Mouse (Mus musculus): ENCODE measurements around the gene Tm4sf5.

GRCm38 (mm10) chr11:70551526-70551925 is 46.5 kb downstream of the Tm4sf5 start:
- no peak for TF ChIP-seq POLR2A (IDR thresholded peaks at IDR 0.05; ENCODE audit: low read depth, low read length)
- TF ChIP-seq CTCF (IDR thresholded peaks at IDR 0.05; ENCODE audit: borderline replicate concordance, insufficient read depth, low read length), result no peak

Data from embryonic fibroblast, embryonic 13.5 days (primary cell).